Mouse (Mus musculus): Measurements from ENCODE around the gene Lmna. TPM values are rescaled to one million over a fixed set of nuclear protein-coding genes. Genes with fewer than 3 reads are reported as not detected.

Gene Lmna
- total and polyA plus RNA-seq, 2 experiments from 2014 or later: 59.7 to 61.1 TPM

DNA sequence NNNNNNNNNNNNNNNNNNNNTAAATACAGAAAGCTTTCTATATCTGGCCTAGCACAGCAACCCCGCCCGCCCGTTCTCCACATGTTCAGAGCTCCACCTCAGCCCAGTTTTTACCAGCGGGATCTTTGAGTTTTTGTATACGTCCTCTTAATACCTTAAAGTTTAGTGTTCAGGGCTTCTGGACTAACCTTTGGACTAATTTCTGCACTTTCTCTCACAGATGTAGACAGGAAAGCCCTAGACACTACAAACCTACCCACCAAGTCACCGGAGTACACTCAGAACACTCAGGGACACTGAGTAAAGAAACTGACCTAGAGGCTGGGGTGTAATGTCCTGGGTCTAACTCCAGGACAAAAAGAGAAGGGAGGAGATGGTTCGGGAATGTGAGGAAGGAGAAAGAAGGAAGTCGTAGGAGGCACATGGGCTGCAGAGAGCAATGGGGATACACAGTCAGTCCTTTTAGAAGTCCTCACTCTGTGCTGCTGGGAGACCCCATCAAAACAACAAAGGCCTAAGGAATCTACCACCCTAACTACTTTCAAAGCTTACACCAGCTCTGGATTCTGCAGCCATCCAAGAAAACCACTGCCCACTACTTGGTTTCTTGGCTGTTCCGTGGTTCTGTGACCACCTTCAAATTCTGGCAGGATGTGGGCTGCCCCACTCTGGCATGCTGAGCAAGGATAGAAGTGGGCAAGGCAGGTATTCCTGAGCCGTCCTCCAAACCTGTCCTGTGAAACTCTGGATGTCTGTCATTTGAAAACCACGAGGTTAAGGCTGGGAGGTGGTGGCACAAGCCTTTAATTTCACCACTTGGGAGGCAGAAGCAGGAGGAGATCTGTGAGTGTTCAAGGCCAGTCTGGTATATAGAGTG lies 15.8 kb downstream of the Lmna start:
- H3K4me3 ChIP-seq (ENCODE audit: low read length): no peak overlapping the region
- TF ChIP-seq CTCF (IDR thresholded peaks at IDR 0.05; ENCODE audit: low read depth): no peak
- DNase-seq (ENCODE audit: low spot score) (no peak), ATAC-seq (no peak)
- peak overlapping the region; percentile 58; the same call in 1 of the 2 replicates for H3K27ac ChIP-seq
- no peaks in the 10 kb centered on the region for H3K27me3 ChIP-seq (ENCODE audit: insufficient read depth, low read length)
- no peaks in the 10 kb centered on the region for H3K9me3 ChIP-seq (ENCODE audit: low read length)
- H3K36me3 ChIP-seq (ENCODE audit: insufficient read depth, low read length): no peaks in the 10 kb centered on the region
- H3K9ac ChIP-seq (replicated peaks; ENCODE audit: low read length): no peak overlapping the region
- H3K4me2 ChIP-seq (ENCODE audit: low read depth, low read length): no peak overlapping the region
- 82% methylated on average over 11 of the region's 11 CpGs for WGBS
- peaks cover 14% of the 10 kb centered on the region for H3K4me1 ChIP-seq (ENCODE audit: insufficient read depth, low read length)

GRCm38 (mm10) chr3:88487396-88487795 lies 22.4 kb downstream of the Lmna start:
- no peak for ATAC-seq
- no peak for TF ChIP-seq CTCF (IDR thresholded peaks at IDR 0.05; ENCODE audit: low read depth)
- no peak overlapping the region for H3K27ac ChIP-seq
- no peaks in the 10 kb centered on the region for H3K9me3 ChIP-seq (ENCODE audit: low read length)
- WGBS: 72% methylated on average over 1 of the region's 1 CpGs
- H3K36me3 ChIP-seq (ENCODE audit: insufficient read depth, low read length): peaks cover 15% of the 10 kb centered on the region
- no peak overlapping the region for H3K9ac ChIP-seq (replicated peaks; ENCODE audit: low read length)
- no peak for DNase-seq (ENCODE audit: low spot score)
- H3K4me1 ChIP-seq (ENCODE audit: insufficient read depth, low read length): peaks cover 5% of the 10 kb centered on the region; the same call in 1 of the 2 replicates
- H3K27me3 ChIP-seq (ENCODE audit: insufficient read depth, low read length): peaks cover 15% of the 10 kb centered on the region
- no peak overlapping the region for H3K4me3 ChIP-seq (ENCODE audit: low read length)
- H3K4me2 ChIP-seq (ENCODE audit: low read depth, low read length): no peak overlapping the region

- Histone ChIP-seq H3K9me3 (ENCODE audit: low read length) (no peaks in the 10 kb centered on the region), H3K9ac (replicated peaks; ENCODE audit: low read length) (no peak overlapping the region), H3K4me3 (ENCODE audit: low read length) (no peak overlapping the region), H3K4me2 (ENCODE audit: low read depth, low read length) (no peak overlapping the region), H3K27me3 (ENCODE audit: insufficient read depth, low read length) (peaks cover 15% of the 10 kb centered on the region), H3K4me1 (ENCODE audit: insufficient read depth, low read length) (peaks cover 3% of the 10 kb centered on the region; the same call in 1 of the 2 replicates), H3K36me3 (ENCODE audit: insufficient read depth, low read length) (peaks cover 15% of the 10 kb centered on the region), H3K27ac (no peak overlapping the region)
- DNase-seq (ENCODE audit: low spot score): no peak
- no peak for TF ChIP-seq CTCF (IDR thresholded peaks at IDR 0.05; ENCODE audit: low read depth)
- WGBS: 83% methylated on average over 4 of the region's 4 CpGs
- no peak for ATAC-seq
These were observed 22.9 kb downstream of the Lmna start for GRCm38 (mm10) chr3:88486887-88487286.

DNA sequence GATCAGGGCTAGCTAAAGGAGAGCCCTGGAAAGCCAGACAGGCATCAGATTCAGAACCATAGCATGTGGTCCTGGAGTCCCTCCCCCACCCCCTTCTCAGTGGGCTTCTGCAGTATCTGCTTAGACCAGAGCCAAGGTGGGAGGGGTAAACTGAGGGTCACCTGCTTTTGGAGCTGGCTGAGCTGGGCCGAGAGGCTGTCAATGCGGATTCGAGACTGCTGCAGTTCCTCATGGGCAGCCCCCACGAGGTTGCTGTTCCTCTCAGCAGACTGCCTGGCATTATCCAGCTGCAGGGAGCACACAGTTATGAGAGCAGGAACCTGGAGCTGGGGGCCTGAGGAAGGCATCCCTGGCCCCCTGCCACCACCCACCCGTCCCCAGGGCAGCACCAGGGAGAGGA lies 23.7 kb downstream of the Lmna start:
- no peak for TF ChIP-seq CTCF (IDR thresholded peaks at IDR 0.05; ENCODE audit: low read depth)
- no peak overlapping the region for H3K27ac ChIP-seq
- no peak overlapping the region for H3K4me2 ChIP-seq (ENCODE audit: low read depth, low read length)
- 70% methylated on average over 5 of the region's 5 CpGs for WGBS
- DNase-seq (ENCODE audit: low spot score) (no peak), ATAC-seq (no peak)
- no peaks in the 10 kb centered on the region for H3K9me3 ChIP-seq (ENCODE audit: low read length)
- peaks cover 3% of the 10 kb centered on the region; the same call in 1 of the 2 replicates for H3K4me1 ChIP-seq (ENCODE audit: insufficient read depth, low read length)
- H3K27me3 ChIP-seq (ENCODE audit: insufficient read depth, low read length): peaks cover 15% of the 10 kb centered on the region
- peaks cover 15% of the 10 kb centered on the region for H3K36me3 ChIP-seq (ENCODE audit: insufficient read depth, low read length)
- no peak overlapping the region for H3K9ac ChIP-seq (replicated peaks; ENCODE audit: low read length)
- H3K4me3 ChIP-seq (ENCODE audit: low read length): no peak overlapping the region

GRCm38 (mm10) chr3:88484597-88485316 lies 25.0 kb downstream of the Lmna start:
- Histone ChIP-seq H3K9ac (replicated peaks; ENCODE audit: low read length) (no peak overlapping the region), H3K4me3 (ENCODE audit: low read length) (no peak overlapping the region), H3K4me1 (ENCODE audit: insufficient read depth, low read length) (peaks cover 3% of the 10 kb centered on the region; the same call in 1 of the 2 replicates), H3K27ac (no peak overlapping the region), H3K9me3 (ENCODE audit: low read length) (no peaks in the 10 kb centered on the region), H3K27me3 (ENCODE audit: insufficient read depth, low read length) (peaks cover 15% of the 10 kb centered on the region), H3K4me2 (ENCODE audit: low read depth, low read length) (peak overlapping the region; percentile 24; the same call in 1 of the 2 replicates), H3K36me3 (ENCODE audit: insufficient read depth, low read length) (peaks cover 15% of the 10 kb centered on the region)
- ATAC-seq: peak; percentile 22
- peak; percentile 65 for DNase-seq (ENCODE audit: low spot score)
- WGBS: 23% methylated on average over 39 of the region's 39 CpGs
- 0 out of 2 replicates have a peak, but pooled peaks have one; percentile 17 for TF ChIP-seq CTCF (IDR thresholded peaks at IDR 0.05; ENCODE audit: low read depth)

DNA sequence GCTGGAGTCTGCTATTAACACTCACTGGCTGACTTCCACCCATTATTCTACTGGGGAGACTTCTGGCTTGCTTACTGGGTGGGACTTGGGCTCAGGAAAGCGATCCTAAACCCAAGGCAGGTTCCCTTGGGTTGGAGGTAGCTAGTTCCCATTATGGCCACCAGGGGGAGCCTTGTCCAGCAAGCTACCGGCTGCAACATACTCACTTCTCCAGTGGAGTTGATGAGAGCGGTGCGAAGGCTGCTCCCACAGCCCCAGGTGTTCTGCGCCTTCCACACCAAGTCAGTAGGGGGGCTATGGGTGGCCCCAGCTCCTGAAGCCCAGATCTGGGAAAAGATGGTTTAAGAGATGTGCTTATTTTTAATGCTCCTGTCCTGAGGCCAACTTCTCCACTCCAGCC lies 26.1 kb downstream of the Lmna start:
- DNase-seq (ENCODE audit: low spot score) (peak; percentile 85), ATAC-seq (peak; percentile 64)
- Histone ChIP-seq H3K4me2 (ENCODE audit: low read depth, low read length) (no peak overlapping the region), H3K27ac (no peak overlapping the region), H3K9me3 (ENCODE audit: low read length) (no peaks in the 10 kb centered on the region), H3K36me3 (ENCODE audit: insufficient read depth, low read length) (peaks cover 15% of the 10 kb centered on the region), H3K4me1 (ENCODE audit: insufficient read depth, low read length) (peaks cover 3% of the 10 kb centered on the region; the same call in 1 of the 2 replicates), H3K4me3 (ENCODE audit: low read length) (no peak overlapping the region), H3K27me3 (ENCODE audit: insufficient read depth, low read length) (peaks cover 15% of the 10 kb centered on the region), H3K9ac (replicated peaks; ENCODE audit: low read length) (no peak overlapping the region)
- TF ChIP-seq CTCF (IDR thresholded peaks at IDR 0.05; ENCODE audit: low read depth): peak; percentile 97
- WGBS: 7% methylated on average over 5 of the region's 5 CpGs

Measured in hindbrain, postnatal 0 days (tissue).